Mouse (Mus musculus): ENCODE results near the gene Cd52. TPM values are rescaled to one million over a fixed set of nuclear protein-coding genes. Genes with fewer than 3 reads are reported as not detected.

The Cd52 gene
- total RNA-seq, 2 experiments from 2014 or later = 2.6 to 3.3 TPM

DNA sequence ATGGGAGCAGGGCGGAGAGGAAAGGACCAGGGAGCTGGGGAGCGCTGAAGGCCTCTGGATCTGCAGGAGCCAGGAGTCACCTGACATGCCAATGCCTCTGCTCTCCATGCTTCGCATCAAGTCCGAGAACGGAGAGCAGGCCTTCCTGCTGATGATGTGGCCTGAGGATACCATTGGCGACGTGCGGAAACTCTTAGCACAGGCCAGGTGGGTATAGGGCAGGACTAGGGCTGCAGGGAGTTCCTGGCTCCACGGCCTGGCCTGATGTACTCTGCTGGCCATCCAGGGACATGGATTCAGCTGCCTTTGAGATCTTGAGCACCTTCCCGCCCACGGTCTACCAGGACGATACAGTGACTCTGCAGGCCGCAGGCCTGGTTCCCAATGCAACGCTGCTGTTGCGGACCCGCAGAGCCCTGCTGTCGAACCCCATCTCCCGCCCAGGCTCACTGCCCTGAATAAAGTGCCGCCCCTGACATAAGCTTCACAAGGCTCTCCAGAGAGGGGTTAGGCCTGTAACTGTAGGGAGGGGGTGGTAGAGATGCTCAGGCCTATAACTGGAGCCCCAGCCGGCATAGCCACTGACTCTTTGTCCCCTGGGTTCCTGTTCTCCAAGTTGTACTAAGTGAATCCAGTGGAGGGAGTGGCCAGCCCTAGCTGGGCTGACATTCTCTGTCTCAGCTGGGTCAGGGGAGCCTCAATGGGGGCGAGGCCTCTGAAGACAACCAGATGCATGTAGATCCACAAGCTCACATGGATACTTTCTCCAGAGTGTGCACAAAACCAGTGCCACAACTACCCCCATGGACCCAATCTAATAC, 31.6 kb upstream of the Cd52 start:
- intact Hi-C loops (cut with DNase I) = no loop called here

DNA sequence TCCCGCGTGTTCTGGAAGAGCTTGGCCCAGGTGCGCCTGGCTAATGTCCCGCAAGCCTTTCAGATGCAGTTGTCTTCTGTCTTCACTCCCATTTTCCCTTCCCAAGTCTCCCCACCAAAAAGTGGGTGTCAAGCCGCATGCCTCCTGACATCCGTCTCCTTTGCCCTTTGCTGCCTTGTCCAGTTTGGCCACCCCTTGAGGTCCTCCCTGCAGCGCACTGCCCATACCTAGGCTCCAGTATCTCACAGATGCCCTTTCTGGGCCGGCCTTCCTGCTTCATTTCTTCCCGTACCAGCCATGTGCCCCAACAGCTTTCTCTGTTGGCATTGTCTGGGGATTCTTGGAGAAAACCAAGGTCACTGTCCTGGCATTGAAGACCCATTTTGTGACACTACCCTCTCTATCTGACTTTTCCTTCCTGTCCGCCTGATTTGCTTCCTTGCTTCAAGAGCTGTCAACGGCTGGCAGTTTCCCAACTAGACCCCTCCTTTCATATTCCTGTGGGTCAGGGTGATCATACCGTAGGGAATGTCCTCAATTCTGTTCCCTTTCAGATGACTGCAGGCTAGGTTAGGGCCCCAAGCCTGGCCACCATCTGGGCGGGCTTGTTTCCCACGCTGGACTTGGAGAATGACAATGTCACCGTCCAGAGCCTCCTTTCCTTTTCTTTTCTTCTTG, 30.6 kb upstream of the Cd52 start:
- H3K4me3 ChIP-seq = no peak overlapping the region
- no peak for TF ChIP-seq CTCF (IDR thresholded peaks at IDR 0.05)
- no peak for DNase-seq (ENCODE audit: extremely low spot score in 1 of 2, low spot score in 2 of 2)
- intact Hi-C loops (cut with DNase I) = no loop called here
- peak overlapping the region; percentile 94; the same call in 1 of the 2 replicates for H3K27ac ChIP-seq

More for the DNA sequence above, 31.6 kb upstream of the Cd52 start:
- DNase-seq (ENCODE audit: extremely low spot score in 1 of 2, low spot score in 2 of 2) = no peak
- no peak for TF ChIP-seq CTCF (IDR thresholded peaks at IDR 0.05)
- Histone ChIP-seq H3K27ac (peak overlapping the region; percentile 94), H3K4me3 (no peak overlapping the region; the same call in 1 of the 2 replicates)

DNA sequence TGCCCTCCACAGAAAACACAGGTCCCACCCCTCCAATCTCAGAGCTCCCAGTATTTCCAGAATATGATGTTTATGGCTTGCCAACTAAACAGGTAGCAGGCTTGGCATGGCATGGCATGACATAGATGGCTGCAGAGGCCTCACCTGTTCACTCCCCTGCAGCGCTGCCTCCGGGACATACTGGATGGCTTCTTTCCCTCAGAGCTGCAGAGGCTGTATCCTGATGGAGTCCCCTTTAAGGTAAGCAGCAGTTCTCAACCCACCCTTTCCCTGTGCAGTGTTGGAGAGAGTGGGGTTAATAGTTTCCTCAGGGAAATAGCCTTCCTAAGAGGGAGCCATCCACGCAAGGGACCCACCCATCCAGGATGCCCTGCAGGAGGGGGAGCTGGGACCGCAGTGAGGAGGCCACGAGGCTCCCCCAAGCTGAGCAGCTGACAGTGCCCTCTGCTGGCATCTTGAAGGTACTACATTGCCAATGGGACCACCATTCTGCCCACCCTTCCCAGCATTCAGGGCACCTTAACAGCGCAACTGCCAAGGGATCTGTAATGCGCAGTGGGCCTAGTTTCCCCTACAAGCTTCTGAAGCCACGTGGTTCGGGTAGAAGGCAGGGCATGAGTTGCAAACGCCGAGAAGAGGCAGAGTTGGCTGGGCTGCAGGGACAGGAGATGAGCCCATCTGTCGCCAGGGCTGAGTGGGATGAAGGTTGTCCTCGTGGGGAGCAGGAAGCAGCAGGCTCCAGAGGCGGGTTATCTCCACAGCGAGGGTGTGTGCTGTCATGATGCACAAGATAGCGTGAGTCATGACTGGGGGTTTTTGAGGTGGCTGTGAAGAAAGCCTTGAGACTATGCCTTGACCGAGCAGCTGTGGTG, 29.0 kb upstream of the Cd52 start:
- Histone ChIP-seq H3K4me3 (no peak overlapping the region), H3K27ac (peak overlapping the region; percentile 94)
- peak; percentile 81 for TF ChIP-seq CTCF (IDR thresholded peaks at IDR 0.05)
- intact Hi-C loops (cut with DNase I) = loop anchor here (1.0 kb wide), 2 partner anchors 16 to 88 kb away; no protein-coding TSS in a partner anchor
- peak; percentile 80 to 86 for DNase-seq (ENCODE audit: extremely low spot score in 1 of 2, low spot score in 2 of 2)

DNA sequence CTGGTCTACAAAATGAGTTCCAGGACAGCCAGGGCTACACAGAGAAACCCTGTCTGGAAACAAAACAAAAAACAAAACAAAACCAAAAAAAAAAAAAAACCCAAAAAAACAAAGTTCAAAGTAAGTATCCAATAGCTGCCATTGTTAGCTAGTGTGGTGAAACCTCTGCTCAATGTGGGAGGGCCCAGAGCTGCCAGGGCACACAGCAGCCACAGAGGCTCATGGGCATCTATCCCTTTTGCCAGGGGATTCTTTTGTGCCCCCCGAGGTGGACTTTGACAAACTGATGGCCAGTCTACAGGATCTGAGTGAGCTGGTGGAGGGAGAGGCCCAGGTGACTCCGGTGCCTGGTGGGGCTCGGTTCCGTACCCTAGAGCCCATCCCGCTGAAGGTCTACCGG, 28.3 kb upstream of the Cd52 start:
- TF ChIP-seq CTCF (IDR thresholded peaks at IDR 0.05) = no peak
- intact Hi-C loops (cut with DNase I) = no loop called here
- H3K4me3 ChIP-seq = no peak overlapping the region
- H3K27ac ChIP-seq = peak overlapping the region; percentile 86
- DNase-seq (ENCODE audit: extremely low spot score in 1 of 2, low spot score in 2 of 2) = no peak

DNA sequence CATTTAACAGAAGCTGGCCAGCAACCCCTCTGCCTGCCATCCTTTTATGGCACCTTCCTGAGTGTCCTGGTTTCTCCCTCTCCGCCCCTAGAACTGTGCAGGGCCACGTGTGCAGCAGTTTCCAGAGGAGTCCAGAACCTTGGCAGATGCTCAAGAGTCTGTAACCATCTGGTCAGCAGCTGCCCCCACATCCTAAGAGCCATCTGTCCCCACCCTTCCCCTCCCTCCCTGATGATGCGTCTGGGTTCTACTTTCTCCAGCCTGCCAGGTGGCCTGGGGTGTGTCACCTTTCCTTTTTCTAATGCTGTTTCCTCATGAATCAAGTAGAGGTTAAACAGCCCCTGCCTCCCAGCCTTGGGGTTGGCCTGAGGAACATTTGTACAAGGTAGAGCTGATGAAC, 27.4 kb upstream of the Cd52 start:
- Histone ChIP-seq H3K4me3 (no peak overlapping the region), H3K27ac (no peak overlapping the region)
- TF ChIP-seq CTCF (IDR thresholded peaks at IDR 0.05) = no peak
- intact Hi-C loops (cut with DNase I) = no loop called here
- peak in 1 of 2 experiments; percentile 41 for DNase-seq (ENCODE audit: extremely low spot score in 1 of 2, low spot score in 2 of 2)

DNA sequence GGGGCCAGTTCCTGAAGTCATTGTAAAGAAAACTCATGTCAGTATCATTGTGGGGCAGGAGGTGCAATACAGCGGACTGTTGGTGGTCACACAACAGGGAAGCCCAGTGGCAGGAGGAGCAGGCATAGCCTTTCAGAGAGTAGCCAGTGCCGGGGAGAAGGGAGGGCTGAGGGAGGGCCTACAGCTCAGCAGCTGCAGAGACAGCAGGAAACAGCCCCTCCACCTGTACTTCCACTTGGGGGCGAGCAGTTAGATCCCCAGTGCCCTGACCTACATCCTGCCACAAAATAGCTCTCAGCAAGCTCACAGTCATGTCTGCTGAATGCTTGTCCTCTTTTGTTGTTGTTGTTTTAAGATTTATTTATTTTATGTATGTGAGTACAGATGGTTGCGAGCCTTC, 26.7 kb upstream of the Cd52 start:
- no peak overlapping the region for H3K4me3 ChIP-seq
- intact Hi-C loops (cut with DNase I) = no loop called here
- no peak for DNase-seq (ENCODE audit: extremely low spot score in 1 of 2, low spot score in 2 of 2)
- no peak for TF ChIP-seq CTCF (IDR thresholded peaks at IDR 0.05)
- H3K27ac ChIP-seq = no peak overlapping the region

DNA sequence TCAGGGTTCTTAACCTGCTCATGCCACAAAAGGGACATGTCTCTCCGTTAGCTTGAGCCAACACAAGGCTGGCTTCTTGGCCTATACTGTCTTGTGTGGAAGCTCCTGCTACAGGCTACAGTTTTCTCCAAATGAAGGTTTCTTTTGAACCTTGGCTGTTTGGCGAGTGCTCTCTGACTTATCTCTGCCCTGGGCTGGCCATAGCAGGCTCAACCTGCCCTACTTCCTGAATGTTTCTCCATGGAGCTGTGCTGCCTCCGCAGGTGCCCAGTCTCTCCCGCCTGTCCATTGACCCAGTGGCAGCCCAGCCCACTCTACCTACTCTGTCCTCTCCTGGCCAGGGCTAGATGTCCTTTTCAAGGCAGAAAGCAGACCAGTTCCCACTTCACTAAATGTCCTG, 26.0 kb upstream of the Cd52 start:
- Histone ChIP-seq H3K27ac (no peak overlapping the region), H3K4me3 (no peak overlapping the region)
- TF ChIP-seq CTCF (IDR thresholded peaks at IDR 0.05) = no peak
- DNase-seq (ENCODE audit: extremely low spot score in 1 of 2, low spot score in 2 of 2) = no peak
- intact Hi-C loops (cut with DNase I) = no loop called here

DNA sequence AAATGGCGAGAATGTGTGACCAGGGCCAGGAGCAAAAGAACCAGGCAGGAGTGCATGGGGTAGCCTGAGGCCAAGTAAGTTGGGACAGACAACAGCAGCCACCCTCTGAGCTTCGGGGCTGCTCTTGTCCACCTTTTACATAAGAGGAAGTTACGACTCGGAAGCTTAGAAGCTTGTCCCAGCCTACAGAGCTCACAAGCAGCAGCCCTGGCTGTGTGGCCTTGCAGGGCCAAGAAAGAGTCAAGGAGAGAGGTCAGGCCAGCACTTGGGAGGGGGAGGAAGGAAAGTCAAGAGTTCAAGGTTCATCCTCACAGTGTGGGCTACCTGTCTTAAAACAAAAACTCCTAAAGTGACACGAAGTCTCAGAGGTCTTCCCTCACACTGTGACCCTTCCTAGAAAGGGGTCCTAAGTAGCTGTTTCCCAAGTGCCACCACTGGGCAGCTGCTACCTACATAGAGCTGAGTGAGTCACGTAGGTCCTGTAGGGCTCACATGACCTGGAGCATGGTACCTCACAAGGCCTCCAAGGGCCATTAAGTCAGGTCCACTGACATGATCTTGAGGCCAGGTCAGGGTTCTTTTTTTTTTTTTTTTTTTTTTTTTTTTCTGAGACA, 25.4 kb upstream of the Cd52 start:
- no peak overlapping the region for H3K4me3 ChIP-seq
- DNase-seq (ENCODE audit: extremely low spot score in 1 of 2, low spot score in 2 of 2) = no peak
- no peak overlapping the region for H3K27ac ChIP-seq
- intact Hi-C loops (cut with DNase I) = no loop called here
- no peak for TF ChIP-seq CTCF (IDR thresholded peaks at IDR 0.05)

DNA sequence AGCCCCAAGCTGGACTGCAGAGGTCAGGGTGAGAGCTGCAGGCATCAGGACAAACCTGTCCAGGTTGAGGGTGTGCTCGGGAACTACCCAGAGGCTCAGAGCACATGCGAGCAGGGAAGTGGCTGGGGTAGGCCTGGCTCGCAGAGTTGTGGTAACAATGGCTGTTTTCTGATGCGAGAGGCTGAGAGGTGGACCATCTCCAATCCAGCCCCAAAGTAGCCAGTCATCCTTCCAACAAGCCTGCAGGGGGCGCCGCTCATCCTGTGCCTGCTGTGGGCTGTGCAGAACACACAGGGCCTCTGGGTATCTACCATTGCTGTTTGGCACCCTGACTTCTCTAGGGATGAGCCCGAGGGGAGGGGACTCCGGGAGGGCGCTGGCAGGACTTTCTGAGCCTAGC, 24.8 kb upstream of the Cd52 start:
- Histone ChIP-seq H3K27ac (no peak overlapping the region), H3K4me3 (no peak overlapping the region)
- DNase-seq (ENCODE audit: extremely low spot score in 1 of 2, low spot score in 2 of 2) = no peak
- intact Hi-C loops (cut with DNase I) = no loop called here
- peak; percentile 43 for TF ChIP-seq CTCF (IDR thresholded peaks at IDR 0.05)

DNA sequence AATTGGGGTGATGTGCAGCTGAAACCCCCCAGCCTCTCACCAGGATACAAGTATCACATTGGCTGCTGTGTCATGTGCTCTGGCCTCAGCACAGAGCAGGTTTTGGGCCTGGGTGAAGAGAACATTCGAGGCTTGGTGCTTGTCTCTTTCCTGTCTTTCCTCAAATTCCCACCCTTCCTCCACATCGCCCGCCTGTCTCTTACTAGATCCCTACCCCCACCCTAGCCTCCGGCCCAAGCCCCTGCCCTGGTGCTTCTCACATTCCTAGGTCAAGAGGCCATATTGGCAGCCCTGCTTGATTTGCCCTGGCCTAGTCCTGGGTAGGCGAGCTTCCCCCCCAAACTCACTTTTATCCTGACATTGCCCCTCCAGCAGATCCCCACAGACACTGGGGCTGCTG, 24.2 kb upstream of the Cd52 start:
- no peak for DNase-seq (ENCODE audit: extremely low spot score in 1 of 2, low spot score in 2 of 2)
- H3K4me3 ChIP-seq = no peak overlapping the region
- intact Hi-C loops (cut with DNase I) = no loop called here
- no peak overlapping the region for H3K27ac ChIP-seq
- no peak for TF ChIP-seq CTCF (IDR thresholded peaks at IDR 0.05)

DNA sequence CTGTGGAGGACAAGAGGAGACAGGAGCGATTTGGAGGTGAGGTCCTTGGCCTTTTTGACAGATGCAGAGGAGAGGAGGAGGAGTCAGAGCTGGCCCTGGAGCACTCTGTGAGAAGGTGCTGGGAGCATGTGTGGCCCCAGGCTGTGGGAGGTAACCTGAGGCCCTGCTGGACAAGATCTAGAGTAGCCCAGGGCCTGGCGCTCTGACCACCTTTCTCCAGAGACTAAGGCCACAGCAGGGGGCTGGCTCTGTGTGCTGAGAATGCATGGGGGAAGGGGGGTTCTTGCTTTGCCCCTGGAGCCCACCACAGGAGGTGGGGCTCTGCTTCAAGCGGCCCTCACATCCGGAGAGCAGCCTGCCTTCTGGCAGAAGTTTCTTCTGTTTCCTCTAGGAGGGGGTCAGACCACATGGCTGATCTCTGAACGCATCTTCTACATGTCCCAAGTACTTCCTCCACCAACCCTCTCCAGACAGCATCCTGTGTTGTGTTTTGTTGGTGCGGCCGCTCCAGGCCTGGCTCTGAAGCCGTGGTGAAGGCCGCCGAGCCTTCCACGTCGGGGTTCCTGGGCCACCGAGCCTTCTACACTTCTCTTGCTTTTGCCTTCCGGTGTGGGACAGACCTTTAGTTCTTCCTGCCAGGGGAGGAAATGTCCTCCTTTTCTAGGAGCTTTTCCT, 23.4 kb upstream of the Cd52 start:
- H3K4me3 ChIP-seq = no peak overlapping the region
- intact Hi-C loops (cut with DNase I) = no loop called here
- no peak overlapping the region for H3K27ac ChIP-seq
- no peak for DNase-seq (ENCODE audit: extremely low spot score in 1 of 2, low spot score in 2 of 2)
- TF ChIP-seq CTCF (IDR thresholded peaks at IDR 0.05) = no peak
